Mouse (Mus musculus): ENCODE results near the gene Clnk.

DNA sequence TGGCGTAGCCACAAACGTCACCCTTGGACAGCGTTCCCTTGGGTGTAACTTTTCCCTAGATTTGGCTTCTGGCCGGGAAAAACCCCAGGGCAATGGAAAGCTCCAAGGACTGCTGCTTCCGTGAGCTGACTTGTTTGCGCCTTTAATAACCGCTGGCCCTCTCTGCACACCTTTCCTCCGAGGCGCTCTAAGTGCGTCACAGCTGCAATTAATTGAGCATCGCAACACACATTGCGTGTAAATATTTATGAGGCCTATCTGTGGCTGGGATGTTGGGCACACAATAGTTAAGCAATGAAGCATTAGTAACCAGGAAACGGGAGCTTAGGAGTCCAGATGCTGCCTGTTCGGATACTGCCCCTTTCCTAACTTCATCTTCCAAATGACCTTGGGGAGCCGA lies 90.5 kb downstream of the Clnk start:
- TF ChIP-seq SIN3A (IDR thresholded peaks at IDR 0.05; ENCODE audit: low read length), result no peak
- TF ChIP-seq MAX (IDR thresholded peaks at IDR 0.05; ENCODE audit: low read length), result no peak
- TF ChIP-seq CTCF (IDR thresholded peaks at IDR 0.05 in 2 of 3, conservative IDR thresholded peaks at IDR 0.05 in 1 of 3; ENCODE audit: control insufficient read depth in 1 of 3, insufficient read depth in 1 of 3, low read depth in 2 of 3, low read length in 3 of 3, poor library complexity in 1 of 3, severe bottlenecking in 1 of 3), result no peak
- no peak for TF ChIP-seq EP300 (IDR thresholded peaks at IDR 0.05; ENCODE audit: low read depth in 1 of 2, low read length in 2 of 2)
- TF ChIP-seq POLR2A (IDR thresholded peaks at IDR 0.05; ENCODE audit: control insufficient read depth in 1 of 2, insufficient read depth in 1 of 2, low read depth in 1 of 2, low read length in 2 of 2, poor library complexity in 1 of 2), result no peak
- TF ChIP-seq MXI1 (IDR thresholded peaks at IDR 0.05; ENCODE audit: low read depth, low read length), result no peak
- TF ChIP-seq MYC (IDR thresholded peaks at IDR 0.05; ENCODE audit: low read depth, low read length), result no peak
- TF ChIP-seq CHD1 (IDR thresholded peaks at IDR 0.05; ENCODE audit: low read depth, low read length), result no peak

All from MEL (cell line).